Mouse (Mus musculus) C2C12 (cell line): ENCODE results near the gene Zfp777.

Experiments
- CTCF ChIP-seq: IDR thresholded peaks from one replicate; pipeline ENCODE4 v1.5.1; 2011; ENCODE audit not compliant: control insufficient read depth, insufficient read depth, insufficient read length
- MAX ChIP-seq: IDR thresholded peaks from one replicate; pipeline ENCODE4 v1.6.1; 2011; ENCODE audit warnings: mild to moderate bottlenecking, control low read depth
- USF1 ChIP-seq: IDR thresholded peaks from one replicate; pipeline ENCODE4 v1.6.1; 2011; ENCODE audit warnings: low read depth, mild to moderate bottlenecking, control low read depth, moderate library complexity

GRCm38 (mm10) chr6:48010727-48011126, 38.0 kb downstream of the Zfp777 start:
- TF ChIP-seq USF1 (no peak), CTCF (no peak), MAX (no peak)
